Mouse (Mus musculus) central nervous system, embryonic 11.5 days (tissue): ENCODE results near the gene Gm2016. TPM values are rescaled to one million over a fixed set of nuclear protein-coding genes. Genes with fewer than 3 reads are reported as not detected.

ENCODE experiments used
- polyA plus RNA-seq: library from polyadenylated mRNA; depleted of rRNA; stranded (reverse); fragments of >200 nt; gene quantifications from 2 replicates; pipeline ENCODE4 v1.2.3, GENCODE M21; 2012; rRNA removed

Gm2016 gene
- not detected in 2 replicates for polyA plus RNA-seq

GRCm38 (mm10) chr12:87873772-87874171 is at the start of gene Gm2016:
Gene Gm2016 (plus strand): TSS chr12:87874072.

GRCm38 (mm10) chr12:87842239-87842638 is 31.6 kb upstream of the Gm2016 start, which contains the start of gene Gm2001:
Gene Gm2001 (minus strand): TSS chr12:87842339.

GRCm38 (mm10) chr12:87895070-87895469 is 21.2 kb downstream of the Gm2016 start, which contains the start of gene Gm2022:
Gene Gm2022 (plus strand): TSS chr12:87895370.

GRCm38 (mm10) chr12:87919721-87920120 is 45.8 kb downstream of the Gm2016 start, which contains the start of gene Gm2035:
Gene Gm2035 (minus strand): TSS chr12:87919857.

Other genes starting within 250 kb of the Gm2016 start
- gene Gm16381, start 229.5 kb upstream of the Gm2016 start, polyA plus RNA-seq: not detected in 2 replicates
- gene Gm21319, start 98.3 kb upstream of the Gm2016 start, polyA plus RNA-seq: not detected in 2 replicates
- not detected in 2 replicates for gene Gm21936, start 78.6 kb upstream of the Gm2016 start, polyA plus RNA-seq
- not detected in 2 replicates for gene BB287469, start 57.5 kb upstream of the Gm2016 start, polyA plus RNA-seq
- not detected in 2 replicates for gene Gm2001, start 31.7 kb upstream of the Gm2016 start, polyA plus RNA-seq
- gene Gm2022, start 21.3 kb downstream of the Gm2016 start, polyA plus RNA-seq: not detected in 2 replicates
- gene Gm2035, start 45.8 kb downstream of the Gm2016 start, polyA plus RNA-seq: not detected in 2 replicates
- gene Gm2042, start 80.0 kb downstream of the Gm2016 start, polyA plus RNA-seq: not detected in 2 replicates
- not detected in 2 replicates for gene Gm2075, start 137.8 kb downstream of the Gm2016 start, polyA plus RNA-seq
- not detected in 2 replicates for gene Gm6803, start 144.7 kb downstream of the Gm2016 start, polyA plus RNA-seq
- gene Gm2056, start 152.9 kb downstream of the Gm2016 start, polyA plus RNA-seq: not detected in 2 replicates
- not detected in 2 replicates for gene Gm16368, start 209.6 kb downstream of the Gm2016 start, polyA plus RNA-seq